Mouse (Mus musculus) hematopoietic stem cell, adult 5-6 weeks (primary cell): Measurements from ENCODE around the gene Disp1. TPM values are rescaled to one million over a fixed set of nuclear protein-coding genes. Genes with fewer than 3 reads are reported as not detected.

Source experiments
- ATAC-seq, 2 experiments: fragments of 125-278 bp in 1 of 2; replicated peaks in 1 of 2; 2 replicates each; pipeline ENCODE4 v1.8.0; 2016 to 2017; ENCODE audit warnings: inconsistent platforms in 2 of 2, mild to moderate bottlenecking in 2 of 2, moderate number of reproducible peaks in 2 of 2, low read depth in 1 of 2, moderate TSS enrichment in 1 of 2; ENCODE audit not compliant: low FRiP score in 2 of 2, poor library complexity in 2 of 2, severe bottlenecking in 2 of 2, insufficient read depth in 1 of 2, low TSS enrichment in 1 of 2
- total RNA-seq: library from RNA; stranded (forward); fragments of 172-1452, 232-1000 nt; gene quantifications from 2 replicates; pipeline ENCODE4 v1.2.3, GENCODE M21; 2017

Disp1 gene
- total RNA-seq, 1 experiment from 2014 or later = 6.9 TPM

- ATAC-seq = no peak
These were observed 7.5 kb downstream of the Disp1 start for GRCm38 (mm10) chr1:183213850-183214249.

GRCm38 (mm10) chr1:183212757-183213211, 8.5 kb downstream of the Disp1 start:
- ATAC-seq = no peak

- no peak for ATAC-seq
These were observed 11.2 kb downstream of the Disp1 start for GRCm38 (mm10) chr1:183210115-183210514.

GRCm38 (mm10) chr1:183207623-183208022, 13.7 kb downstream of the Disp1 start:
- no peak for ATAC-seq

GRCm38 (mm10) chr1:183207141-183207540, 14.2 kb downstream of the Disp1 start:
- ATAC-seq = no peak

GRCm38 (mm10) chr1:183200926-183201325, 20.4 kb downstream of the Disp1 start:
- no peak for ATAC-seq

- ATAC-seq = no peak
These were observed 26.6 kb downstream of the Disp1 start for GRCm38 (mm10) chr1:183194763-183195162.

- ATAC-seq = no peak
These were observed 27.2 kb downstream of the Disp1 start for GRCm38 (mm10) chr1:183194151-183194550.

GRCm38 (mm10) chr1:183191398-183191797, 29.9 kb downstream of the Disp1 start:
- no peak for ATAC-seq

- no peak for ATAC-seq
These were observed 30.9 kb downstream of the Disp1 start for GRCm38 (mm10) chr1:183190456-183190855.

GRCm38 (mm10) chr1:183189014-183189662, 32.2 kb downstream of the Disp1 start:
- ATAC-seq = no peak

GRCm38 (mm10) chr1:183188115-183189013, 33.0 kb downstream of the Disp1 start:
- ATAC-seq = no peak

GRCm38 (mm10) chr1:183185560-183185959, 35.8 kb downstream of the Disp1 start:
- no peak for ATAC-seq

GRCm38 (mm10) chr1:183184681-183185080, 36.6 kb downstream of the Disp1 start:
- no peak for ATAC-seq

- no peak for ATAC-seq
These were observed 37.8 kb downstream of the Disp1 start for GRCm38 (mm10) chr1:183183565-183183964.

GRCm38 (mm10) chr1:183182641-183183414, 38.5 kb downstream of the Disp1 start:
- no peak for ATAC-seq

- ATAC-seq = no peak
These were observed 40.3 kb downstream of the Disp1 start for GRCm38 (mm10) chr1:183181030-183181395.
